Mouse (Mus musculus) c-Kit-negative CD71-positive TER-119-positive erythroid progenitor cells, embryonic 14.5 days (primary cell): ENCODE measurements around the gene Nynrin.
A peak's percentile ranks its signal among the peaks of the same experiment; 100 is the strongest.

Experiments
- DNase-seq: peaks from one replicate; pipeline ENCODE4 v3.0.0-alpha.2; 2013; ENCODE audit warnings: low read depth, low spot score

Nynrin gene

GRCm38 (mm10) chr14:55840853-55841366 lies 12.9 kb upstream of the Nynrin start:
- no peak for DNase-seq

GRCm38 (mm10) chr14:55842794-55843193 lies 11.0 kb upstream of the Nynrin start:
- no peak for DNase-seq

GRCm38 (mm10) chr14:55845506-55846294 lies 8.1 kb upstream of the Nynrin start:
- no peak for DNase-seq

DNA sequence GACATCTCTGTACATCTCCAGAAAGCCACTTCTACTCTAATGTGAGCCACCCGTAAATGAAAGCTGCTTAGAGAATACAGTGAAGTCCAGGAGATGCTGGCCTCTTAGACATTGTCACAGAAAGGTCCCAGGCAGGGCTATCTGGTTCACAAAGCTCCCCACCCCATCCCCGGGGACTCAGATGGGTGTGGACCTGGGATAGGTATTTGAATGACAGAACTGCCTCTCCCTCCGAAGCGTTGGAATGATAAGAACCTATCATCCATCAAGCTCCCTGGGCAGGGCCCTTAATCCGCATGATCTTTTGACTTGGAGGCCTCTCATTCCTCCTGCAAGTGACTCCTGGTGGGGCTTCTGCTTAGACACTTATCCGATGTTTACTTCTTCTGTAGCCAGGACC lies 2.9 kb upstream of the Nynrin start:
- no peak for DNase-seq

DNA sequence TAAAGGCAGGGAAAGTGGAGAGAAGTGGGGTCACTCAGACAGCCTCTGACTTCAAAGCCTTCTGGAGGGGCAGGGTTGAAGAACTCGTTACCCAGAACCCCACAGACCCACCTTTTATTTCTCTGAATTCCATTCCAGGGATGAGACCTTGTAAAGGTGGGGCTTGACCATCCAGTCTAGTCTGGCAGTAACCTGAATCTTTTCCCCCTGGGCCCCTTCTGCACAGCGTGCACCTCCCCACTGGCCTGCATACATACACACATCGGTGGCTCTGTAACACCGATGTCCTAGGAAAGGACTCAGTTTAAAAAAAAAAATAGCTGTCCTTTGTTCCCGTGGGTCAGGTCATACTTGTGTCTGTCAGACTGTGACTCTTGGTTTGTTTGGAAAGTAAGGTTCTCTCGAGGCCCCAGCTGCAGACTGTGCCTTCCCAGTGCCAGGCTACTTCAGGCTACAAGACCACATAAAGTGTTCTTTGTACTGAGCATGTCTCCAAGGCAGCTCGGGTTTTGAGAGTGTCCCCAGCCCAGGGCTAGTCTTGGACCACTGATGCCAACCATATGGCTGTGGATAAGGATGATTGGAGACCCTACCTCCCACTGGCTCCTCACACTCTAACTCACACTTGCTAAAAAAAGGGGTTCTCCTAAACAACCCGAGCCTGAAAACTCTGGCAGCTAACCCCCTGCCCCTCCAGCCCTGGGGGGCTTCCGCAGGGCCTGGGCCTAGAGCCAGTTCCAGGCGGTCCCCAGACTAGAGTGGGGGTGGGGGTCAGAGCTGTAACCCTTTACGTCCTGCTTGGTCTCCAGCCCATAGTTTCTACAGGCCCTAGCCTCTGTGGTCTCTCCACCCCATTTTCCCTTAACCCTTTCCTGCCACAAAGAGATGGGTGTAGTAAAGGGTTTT lies 911 bp upstream of the Nynrin start:
- no peak for DNase-seq

DNA sequence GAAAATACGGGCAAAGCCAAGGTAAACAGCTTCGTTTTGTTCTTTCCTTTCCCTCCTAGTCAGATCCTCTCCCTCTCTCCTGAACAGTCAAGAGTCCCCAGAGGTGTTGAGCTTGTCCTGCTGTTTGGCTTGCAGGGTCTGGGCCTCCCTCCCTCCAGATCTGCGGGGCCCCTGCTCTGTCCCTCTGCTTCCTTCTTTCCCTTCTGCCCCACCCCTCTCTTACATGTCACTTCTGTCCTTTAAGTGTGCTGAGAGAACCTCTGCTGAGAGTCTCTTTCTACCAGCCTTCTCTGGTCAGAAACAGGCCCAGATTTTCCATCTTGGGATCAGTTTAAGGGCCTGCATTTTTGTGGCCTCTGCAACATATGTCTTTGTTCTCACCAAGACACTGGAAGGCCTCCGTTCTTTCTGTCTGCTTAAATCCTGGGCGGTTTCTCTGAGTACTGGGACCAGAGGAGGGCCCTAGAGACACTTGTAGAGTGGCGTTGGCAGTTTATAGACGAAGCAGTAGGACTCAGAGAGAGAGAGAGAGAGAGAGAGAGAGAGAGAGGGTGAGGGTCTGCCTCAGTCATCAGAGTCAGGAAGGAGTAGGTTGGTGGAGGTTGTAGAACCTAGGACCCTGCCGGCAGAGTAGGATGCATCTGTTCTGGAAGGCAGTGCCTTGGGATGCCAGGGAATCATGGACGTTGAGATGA lies 743 bp downstream of the Nynrin start:
- no peak for DNase-seq

GRCm38 (mm10) chr14:55855101-55855561 lies 1.3 kb downstream of the Nynrin start:
- no peak for DNase-seq

- no peak for DNase-seq
Measured at GRCm38 (mm10) chr14:55857588-55857987, 3.8 kb downstream of the Nynrin start.

DNA sequence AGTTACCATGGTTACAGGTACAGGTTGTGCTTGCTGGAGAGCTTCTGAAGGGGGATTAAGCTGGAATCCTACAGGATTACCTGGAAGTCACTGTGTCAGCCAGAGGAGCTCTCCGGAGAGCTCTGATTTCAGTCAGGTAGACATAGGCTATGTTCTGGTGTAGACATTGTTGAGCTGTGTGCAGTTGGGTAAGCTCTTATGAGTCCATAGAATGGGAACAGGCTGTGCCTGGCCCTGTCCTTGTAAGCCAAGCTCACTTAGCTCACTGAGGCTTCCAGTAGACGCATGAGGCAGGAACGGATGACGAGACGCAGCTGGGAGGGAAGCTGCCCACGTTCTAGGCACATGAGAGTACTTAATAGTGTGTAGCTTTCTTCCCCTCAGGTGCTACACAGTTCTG lies 8.4 kb downstream of the Nynrin start:
- DNase-seq, result no peak

DNA sequence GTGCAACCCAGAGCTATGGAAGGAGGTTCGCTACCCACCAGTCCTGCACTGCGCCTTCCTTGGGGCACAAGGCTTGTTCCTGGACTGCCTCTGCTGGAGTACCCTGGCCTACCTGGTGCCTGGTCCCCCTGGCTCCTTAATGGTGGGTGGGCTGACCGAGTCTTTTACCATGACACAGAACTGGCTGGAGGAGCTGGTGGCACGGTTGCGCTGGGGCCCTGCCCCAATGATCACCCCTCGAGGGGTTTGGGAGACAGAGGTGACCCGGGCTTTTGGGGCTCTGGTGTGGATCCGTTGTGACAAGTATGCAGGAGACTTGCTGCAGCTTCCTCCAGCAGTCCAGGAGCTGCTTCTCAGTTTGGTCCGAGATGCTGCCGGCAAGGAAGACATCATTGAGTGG lies 9.2 kb downstream of the Nynrin start:
- DNase-seq, result no peak

DNA sequence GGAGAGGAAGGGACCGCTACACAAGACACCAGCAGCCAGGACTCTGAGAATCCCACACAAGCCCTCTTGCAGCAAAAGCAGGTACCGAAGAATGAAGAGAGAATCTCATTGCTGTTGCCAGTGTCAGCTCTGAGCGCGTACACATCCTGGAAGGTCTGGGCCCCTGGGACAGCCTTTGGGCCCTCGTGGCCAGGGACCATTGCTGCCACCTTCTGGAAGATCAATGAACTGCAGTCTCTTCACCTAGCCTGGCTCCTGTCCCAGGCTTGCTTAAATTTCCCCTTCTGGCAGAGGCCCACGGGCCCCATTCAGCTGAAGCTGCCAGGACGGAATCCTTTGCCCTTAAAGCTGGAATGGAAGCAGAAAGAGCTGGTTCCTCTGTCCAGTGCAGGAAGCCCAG lies 10.0 kb downstream of the Nynrin start:
- DNase-seq, result peak; percentile 34

DNA sequence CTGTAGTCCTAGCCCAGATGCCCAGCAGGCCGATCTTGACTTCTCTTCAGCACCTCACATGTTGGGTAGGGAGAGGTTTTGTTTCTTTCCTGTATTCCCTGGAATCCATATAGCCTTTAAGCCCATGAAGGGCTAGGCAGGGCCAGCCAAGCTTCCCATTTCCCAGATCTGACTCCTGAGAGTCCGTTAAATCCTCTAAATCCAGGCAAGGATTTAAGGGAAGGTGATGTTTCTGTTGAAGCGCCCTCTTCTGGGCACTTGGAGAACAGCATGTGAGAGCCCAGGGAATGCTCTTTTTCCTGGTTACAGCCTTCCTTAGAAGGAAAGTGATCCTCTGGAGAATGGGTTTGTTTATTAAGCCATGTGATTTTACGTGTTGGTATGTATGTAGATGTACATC lies 13.2 kb downstream of the Nynrin start:
- no peak for DNase-seq

DNA sequence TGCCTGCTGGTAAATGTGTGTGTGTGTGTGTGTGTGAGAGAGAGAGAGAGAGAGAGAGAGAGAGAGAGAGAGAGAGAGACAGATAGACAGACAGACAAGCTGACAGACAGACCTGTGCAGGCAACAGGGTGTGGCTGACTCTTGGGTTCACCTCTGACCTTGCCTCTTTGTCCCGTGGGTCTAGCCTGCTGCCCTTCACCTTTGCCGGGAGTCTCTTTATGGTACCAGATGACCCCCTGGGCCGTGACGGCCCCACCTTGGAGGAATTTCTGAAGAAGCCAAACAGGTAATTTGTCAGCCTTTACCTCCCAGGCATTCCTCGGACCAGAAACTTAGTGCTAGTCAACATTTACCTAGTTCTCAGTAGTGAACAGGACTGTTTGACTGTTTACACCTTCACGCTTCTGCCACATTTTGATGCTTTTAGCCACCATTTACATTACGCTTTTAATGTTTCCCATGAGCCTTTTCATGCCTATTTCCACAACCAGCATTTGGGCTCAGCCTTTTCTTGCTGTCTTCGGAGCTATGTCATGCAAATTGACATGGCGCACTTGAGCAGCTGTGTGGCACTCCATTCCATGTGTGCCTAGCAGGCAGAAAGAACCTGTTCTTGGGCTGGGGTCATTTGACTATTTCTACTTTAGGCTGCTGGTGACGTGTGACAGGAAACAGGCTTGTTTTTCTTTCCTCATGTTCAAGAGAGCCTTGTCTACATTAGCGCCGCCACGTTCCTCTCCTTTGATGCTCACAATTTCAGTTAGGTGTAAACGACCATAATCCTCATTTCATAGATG lies 14.6 kb downstream of the Nynrin start:
- no peak for DNase-seq

DNA sequence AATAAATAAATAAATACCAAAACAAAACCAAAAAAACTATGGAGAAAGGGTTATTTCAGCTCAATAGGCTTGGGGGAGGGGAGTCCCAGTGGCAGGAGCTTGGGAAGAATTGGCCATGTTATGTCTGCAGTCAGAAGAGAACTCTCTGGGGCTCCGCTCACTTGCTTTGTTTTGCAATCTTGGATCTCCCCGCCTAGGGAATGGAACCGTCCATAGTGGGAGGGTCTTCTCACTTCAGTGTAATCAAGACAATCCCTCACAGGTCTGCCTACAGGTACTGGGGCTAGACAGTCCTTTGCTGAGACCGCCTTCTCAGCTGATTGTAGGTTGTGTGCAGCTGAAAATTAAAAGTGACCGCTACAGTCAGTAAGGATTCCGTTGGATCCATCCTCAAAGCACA lies 15.7 kb downstream of the Nynrin start:
- DNase-seq, result no peak

- no peak for DNase-seq
Measured at GRCm38 (mm10) chr14:55872039-55872438, 18.2 kb downstream of the Nynrin start.

- no peak for DNase-seq
Measured at GRCm38 (mm10) chr14:55872551-55872950, 18.7 kb downstream of the Nynrin start.

DNA sequence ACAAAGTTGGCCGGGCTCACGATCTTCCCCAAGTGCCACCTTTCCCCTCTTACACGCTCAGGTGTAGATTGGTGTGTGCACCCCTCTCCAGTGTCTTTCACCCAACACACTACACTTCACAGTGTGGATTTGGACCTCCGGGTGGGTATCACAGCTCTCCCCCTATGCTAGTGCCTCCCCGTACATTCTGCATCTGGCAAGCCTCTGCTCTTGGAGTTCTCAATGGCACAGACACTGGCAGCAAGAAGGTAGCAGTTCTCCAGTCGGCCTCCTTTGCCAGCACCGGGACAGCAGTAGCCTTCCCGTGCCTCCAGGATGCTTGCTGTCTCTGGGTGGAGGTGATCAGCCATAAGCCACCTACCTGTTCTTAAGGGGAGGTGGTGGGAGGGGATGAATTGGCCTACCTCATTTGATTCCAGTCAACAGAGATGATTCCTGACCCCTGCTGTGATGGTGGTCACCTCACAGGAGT lies 19.5 kb downstream of the Nynrin start:
- no peak for DNase-seq

- no peak for DNase-seq
Measured at GRCm38 (mm10) chr14:55873714-55874683, 20.2 kb downstream of the Nynrin start.

- DNase-seq, result no peak
Measured at GRCm38 (mm10) chr14:55877469-55878315, 23.9 kb downstream of the Nynrin start.
